Mouse (Mus musculus): ENCODE measurements around the gene Atrnl1. TPM values are rescaled to one million over a fixed set of nuclear protein-coding genes. Genes with fewer than 3 reads are reported as not detected.

The Atrnl1 gene
- polyA plus RNA-seq, 1 experiment from 2014 or later, result 7.8 TPM

DNA sequence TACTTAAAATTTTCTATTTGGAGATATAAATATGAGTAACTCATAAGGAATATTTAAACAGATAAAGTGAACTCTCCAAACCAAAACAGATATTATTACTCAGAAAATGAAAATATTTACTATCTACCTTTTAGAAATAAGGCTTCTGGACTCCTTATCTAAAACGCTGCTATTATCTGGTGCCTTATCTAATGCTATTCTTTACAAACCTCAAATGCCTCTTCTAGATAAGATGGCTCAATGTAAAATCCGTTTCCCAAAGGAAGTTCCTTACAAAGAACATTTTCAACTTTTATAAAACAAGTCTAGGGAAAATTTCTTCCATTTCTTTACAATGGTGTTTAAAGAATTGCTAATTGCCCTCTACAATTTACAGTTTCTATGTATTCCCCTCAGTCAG lies 156.2 kb downstream of the Atrnl1 start:
- H3K36me3 ChIP-seq (replicated peaks; ENCODE audit: control insufficient read depth, insufficient read depth, low read depth, low read length), result no peaks in the 10 kb centered on the region
- no peak for ATAC-seq (replicated peaks; ENCODE audit: insufficient number of reproducible peaks, low FRiP score, low TSS enrichment, low read depth)
- no peak overlapping the region for H3K9ac ChIP-seq (replicated peaks; ENCODE audit: low read length)
- H3K27me3 ChIP-seq (ENCODE audit: control insufficient read depth, insufficient read depth, low read length), result no peaks in the 10 kb centered on the region
- no peak overlapping the region for H3K4me3 ChIP-seq (ENCODE audit: low read depth, low read length)
- no peaks in the 10 kb centered on the region for H3K9me3 ChIP-seq (replicated peaks; ENCODE audit: control insufficient read depth, low read length)
- WGBS, result 90% methylated on average over 2 of the region's 2 CpGs
- DNase-seq (ENCODE audit: low spot score), result no peak
- H3K4me1 ChIP-seq (ENCODE audit: control insufficient read depth, insufficient read depth, low read length), result no peaks in the 10 kb centered on the region
- H3K27ac ChIP-seq (replicated peaks; ENCODE audit: low read depth, low read length), result no peak overlapping the region
- H3K4me2 ChIP-seq (ENCODE audit: low read depth, low read length), result no peak overlapping the region

DNA sequence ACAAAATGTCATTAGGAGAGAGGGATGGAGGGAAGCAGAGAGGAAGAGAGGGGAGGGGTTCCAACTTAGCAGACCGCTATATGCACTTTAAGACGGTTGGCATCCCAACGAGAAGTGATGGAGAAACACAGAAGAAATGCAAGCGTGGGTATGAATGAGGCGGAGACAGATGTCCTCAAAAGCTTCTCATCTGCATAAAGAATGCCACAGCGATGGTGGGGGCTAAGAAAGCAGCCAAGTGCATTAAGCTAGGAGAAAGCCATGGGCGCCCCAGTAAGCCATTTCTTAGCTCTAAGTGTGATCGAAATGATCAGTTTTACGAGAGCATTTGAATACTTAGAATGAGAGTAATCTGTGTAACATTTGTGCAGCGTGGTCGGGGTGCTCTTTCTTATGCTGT lies 157.8 kb downstream of the Atrnl1 start:
- H3K27ac ChIP-seq (replicated peaks; ENCODE audit: low read depth, low read length), result no peak overlapping the region
- H3K9me3 ChIP-seq (replicated peaks; ENCODE audit: control insufficient read depth, low read length), result no peaks in the 10 kb centered on the region
- no peaks in the 10 kb centered on the region for H3K4me1 ChIP-seq (ENCODE audit: control insufficient read depth, insufficient read depth, low read length)
- H3K27me3 ChIP-seq (ENCODE audit: control insufficient read depth, insufficient read depth, low read length), result no peaks in the 10 kb centered on the region
- no peak overlapping the region for H3K9ac ChIP-seq (replicated peaks; ENCODE audit: low read length)
- no peak overlapping the region for H3K4me3 ChIP-seq (ENCODE audit: low read depth, low read length)
- no peaks in the 10 kb centered on the region for H3K36me3 ChIP-seq (replicated peaks; ENCODE audit: control insufficient read depth, insufficient read depth, low read depth, low read length)
- no peak for DNase-seq (ENCODE audit: low spot score)
- H3K4me2 ChIP-seq (ENCODE audit: low read depth, low read length), result no peak overlapping the region
- no peak for ATAC-seq (replicated peaks; ENCODE audit: insufficient number of reproducible peaks, low FRiP score, low TSS enrichment, low read depth)
- 93% methylated on average over 11 of the region's 11 CpGs for WGBS

DNA sequence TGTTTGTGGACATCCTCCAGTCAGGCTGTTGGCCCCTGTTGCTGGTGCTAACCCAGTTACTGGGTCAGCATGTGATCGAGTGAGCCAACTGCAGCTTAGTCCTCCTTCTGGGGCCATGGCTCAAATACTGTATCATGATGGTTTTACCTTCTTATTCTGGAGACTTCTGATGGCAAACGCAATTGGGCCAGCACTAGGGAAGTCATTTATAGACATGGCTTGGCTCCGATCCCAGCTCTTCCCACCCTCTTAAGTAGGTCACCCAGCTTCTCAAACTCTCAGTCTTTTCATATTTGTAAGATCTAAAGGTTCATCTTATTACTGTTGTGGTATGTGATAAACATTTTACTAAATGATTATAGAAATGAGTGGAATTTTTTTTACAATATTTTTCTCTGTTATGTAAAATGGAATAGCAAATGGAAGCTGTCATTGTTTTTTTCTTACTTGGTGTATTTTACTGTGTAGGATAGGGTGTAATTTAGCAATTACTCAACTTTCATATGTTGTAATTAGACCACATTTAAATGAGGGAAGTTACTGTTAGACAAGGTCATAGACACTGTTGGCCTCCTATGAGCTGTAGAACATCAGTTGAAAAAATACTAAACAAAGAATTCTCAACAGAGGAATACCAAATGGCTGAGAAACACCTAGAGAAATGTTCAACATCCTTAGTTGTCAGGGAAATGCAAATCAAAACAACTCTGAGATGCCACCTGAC lies 171.7 kb downstream of the Atrnl1 start:
- no peaks in the 10 kb centered on the region for H3K9me3 ChIP-seq (replicated peaks; ENCODE audit: control insufficient read depth, low read length)
- no peak overlapping the region for H3K4me3 ChIP-seq (ENCODE audit: low read depth, low read length)
- H3K4me1 ChIP-seq (ENCODE audit: control insufficient read depth, insufficient read depth, low read length), result no peaks in the 10 kb centered on the region
- no peaks in the 10 kb centered on the region for H3K27me3 ChIP-seq (ENCODE audit: control insufficient read depth, insufficient read depth, low read length)
- ATAC-seq (replicated peaks; ENCODE audit: insufficient number of reproducible peaks, low FRiP score, low TSS enrichment, low read depth) (no peak), DNase-seq (ENCODE audit: low spot score) (no peak)
- H3K36me3 ChIP-seq (replicated peaks; ENCODE audit: control insufficient read depth, insufficient read depth, low read depth, low read length), result no peaks in the 10 kb centered on the region
- no peak overlapping the region for H3K27ac ChIP-seq (replicated peaks; ENCODE audit: low read depth, low read length)
- WGBS, result 95% methylated on average over 3 of the region's 3 CpGs
- no peak overlapping the region for H3K9ac ChIP-seq (replicated peaks; ENCODE audit: low read length)
- H3K4me2 ChIP-seq (ENCODE audit: low read depth, low read length), result no peak overlapping the region

DNA sequence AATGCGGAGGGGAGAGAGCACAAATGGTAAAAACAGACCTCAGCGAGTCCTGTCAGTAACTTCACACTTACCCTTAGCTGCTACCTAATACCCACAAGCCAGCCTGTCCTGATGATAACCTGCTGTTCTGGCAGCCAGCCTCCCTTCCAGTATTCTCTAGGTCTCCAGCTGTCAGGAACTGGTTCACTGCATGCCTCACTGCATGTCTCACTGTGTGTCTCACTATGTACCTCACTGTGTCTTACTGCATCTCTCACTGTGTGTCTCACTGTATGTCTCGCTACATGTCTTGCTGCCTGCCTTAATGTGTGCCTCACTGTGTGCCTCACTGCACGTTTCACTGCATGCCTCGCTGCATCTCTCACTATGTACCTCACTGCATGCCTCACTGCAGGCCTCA lies 175.9 kb downstream of the Atrnl1 start:
- Histone ChIP-seq H3K4me3 (ENCODE audit: low read depth, low read length) (no peak overlapping the region), H3K4me2 (ENCODE audit: low read depth, low read length) (no peak overlapping the region), H3K27ac (replicated peaks; ENCODE audit: low read depth, low read length) (no peak overlapping the region), H3K9me3 (replicated peaks; ENCODE audit: control insufficient read depth, low read length) (no peaks in the 10 kb centered on the region), H3K27me3 (ENCODE audit: control insufficient read depth, insufficient read depth, low read length) (no peaks in the 10 kb centered on the region), H3K9ac (replicated peaks; ENCODE audit: low read length) (no peak overlapping the region), H3K4me1 (ENCODE audit: control insufficient read depth, insufficient read depth, low read length) (no peaks in the 10 kb centered on the region), H3K36me3 (replicated peaks; ENCODE audit: control insufficient read depth, insufficient read depth, low read depth, low read length) (no peaks in the 10 kb centered on the region)
- WGBS, result 70% methylated on average over 5 of the region's 5 CpGs
- DNase-seq (ENCODE audit: low spot score), result no peak
- no peak for ATAC-seq (replicated peaks; ENCODE audit: insufficient number of reproducible peaks, low FRiP score, low TSS enrichment, low read depth)

DNA sequence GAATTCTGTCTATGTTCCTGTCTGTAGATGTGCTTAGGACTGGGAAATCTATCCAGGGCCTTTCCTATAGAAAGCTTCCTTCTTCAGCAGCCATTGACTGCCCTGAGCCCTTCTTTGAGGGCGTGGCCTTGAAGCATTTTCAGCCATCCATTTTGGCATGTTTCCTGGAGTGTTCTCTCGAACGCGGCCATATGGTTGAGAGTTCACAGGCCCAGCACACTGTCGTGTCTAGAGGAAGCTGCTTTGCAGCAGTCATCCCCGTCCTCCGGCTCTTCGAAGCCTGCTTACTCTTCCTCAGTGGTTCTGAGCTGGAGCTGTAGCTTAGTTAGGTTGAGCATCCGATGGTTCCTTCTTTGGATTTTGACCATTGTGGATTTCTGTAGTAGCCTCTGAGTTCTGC lies 191.4 kb downstream of the Atrnl1 start:
- 90% methylated on average over 9 of the region's 9 CpGs for WGBS
- H3K9me3 ChIP-seq (replicated peaks; ENCODE audit: control insufficient read depth, low read length), result no peaks in the 10 kb centered on the region
- H3K36me3 ChIP-seq (replicated peaks; ENCODE audit: control insufficient read depth, insufficient read depth, low read depth, low read length), result no peaks in the 10 kb centered on the region
- H3K4me2 ChIP-seq (ENCODE audit: low read depth, low read length), result no peak overlapping the region
- no peaks in the 10 kb centered on the region for H3K4me1 ChIP-seq (ENCODE audit: control insufficient read depth, insufficient read depth, low read length)
- no peak overlapping the region for H3K4me3 ChIP-seq (ENCODE audit: low read depth, low read length)
- DNase-seq (ENCODE audit: low spot score) (no peak), ATAC-seq (replicated peaks; ENCODE audit: insufficient number of reproducible peaks, low FRiP score, low TSS enrichment, low read depth) (no peak)
- H3K27ac ChIP-seq (replicated peaks; ENCODE audit: low read depth, low read length), result no peak overlapping the region
- H3K27me3 ChIP-seq (ENCODE audit: control insufficient read depth, insufficient read depth, low read length), result no peaks in the 10 kb centered on the region
- H3K9ac ChIP-seq (replicated peaks; ENCODE audit: low read length), result no peak overlapping the region

DNA sequence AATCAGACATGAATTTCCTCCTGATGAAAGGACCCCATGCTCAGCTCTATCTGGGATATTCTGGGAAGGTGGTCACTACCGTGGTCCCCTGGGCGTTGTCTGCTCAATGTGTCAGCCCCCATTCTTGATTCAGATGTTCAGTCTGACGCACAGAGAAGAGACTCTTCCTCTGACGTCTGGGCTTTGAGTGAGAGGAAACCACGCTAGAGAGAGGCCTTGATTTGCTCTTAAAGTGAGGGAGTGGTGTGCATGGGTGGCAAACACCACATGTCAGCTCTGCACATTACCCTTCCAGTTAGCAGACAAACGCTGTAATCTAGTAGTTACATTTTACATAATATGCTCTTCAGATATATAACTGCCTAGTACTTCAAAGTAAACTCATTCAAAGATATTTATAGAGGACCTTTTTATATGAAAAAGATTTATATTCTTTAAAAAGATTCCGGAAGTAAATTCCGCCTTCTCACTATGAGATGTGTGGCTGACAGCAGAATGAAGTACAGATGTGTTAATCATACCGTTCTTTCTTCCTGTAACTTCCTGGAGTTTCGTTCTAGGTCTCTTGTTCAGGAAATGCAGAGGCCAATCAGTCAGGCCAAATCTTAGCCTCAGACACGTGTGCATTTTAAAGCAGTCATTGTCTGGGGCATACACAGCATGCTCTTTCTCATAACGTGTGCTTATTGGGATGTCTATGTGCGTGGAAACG lies 192.1 kb downstream of the Atrnl1 start:
- Histone ChIP-seq H3K9me3 (replicated peaks; ENCODE audit: control insufficient read depth, low read length) (no peaks in the 10 kb centered on the region), H3K36me3 (replicated peaks; ENCODE audit: control insufficient read depth, insufficient read depth, low read depth, low read length) (no peaks in the 10 kb centered on the region), H3K9ac (replicated peaks; ENCODE audit: low read length) (no peak overlapping the region), H3K4me3 (ENCODE audit: low read depth, low read length) (no peak overlapping the region), H3K4me2 (ENCODE audit: low read depth, low read length) (no peak overlapping the region), H3K27ac (replicated peaks; ENCODE audit: low read depth, low read length) (no peak overlapping the region), H3K4me1 (ENCODE audit: control insufficient read depth, insufficient read depth, low read length) (no peaks in the 10 kb centered on the region), H3K27me3 (ENCODE audit: control insufficient read depth, insufficient read depth, low read length) (no peaks in the 10 kb centered on the region)
- ATAC-seq (replicated peaks; ENCODE audit: insufficient number of reproducible peaks, low FRiP score, low TSS enrichment, low read depth) (no peak), DNase-seq (ENCODE audit: low spot score) (no peak)
- 69% methylated on average over 14 of the region's 14 CpGs for WGBS

DNA sequence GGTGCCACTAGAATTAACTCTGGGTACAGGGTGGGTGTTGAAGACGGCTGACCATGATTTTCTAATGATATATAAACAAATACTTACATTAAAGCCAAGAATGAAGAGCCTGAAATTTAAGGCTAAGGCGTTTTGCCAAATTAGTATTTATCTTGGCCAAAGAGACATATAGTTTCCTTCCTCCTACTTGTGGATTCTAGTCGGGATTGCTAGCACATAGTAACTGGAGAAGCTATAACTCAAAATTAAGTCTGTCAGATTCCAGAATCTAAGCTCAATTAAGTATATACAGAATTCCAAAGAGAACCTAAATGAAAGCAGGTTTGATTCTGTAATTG lies 192.6 kb downstream of the Atrnl1 start:
- Histone ChIP-seq H3K9ac (replicated peaks; ENCODE audit: low read length) (no peak overlapping the region), H3K4me2 (ENCODE audit: low read depth, low read length) (no peak overlapping the region), H3K9me3 (replicated peaks; ENCODE audit: control insufficient read depth, low read length) (no peaks in the 10 kb centered on the region), H3K4me3 (ENCODE audit: low read depth, low read length) (no peak overlapping the region), H3K27me3 (ENCODE audit: control insufficient read depth, insufficient read depth, low read length) (no peaks in the 10 kb centered on the region), H3K4me1 (ENCODE audit: control insufficient read depth, insufficient read depth, low read length) (no peaks in the 10 kb centered on the region), H3K27ac (replicated peaks; ENCODE audit: low read depth, low read length) (no peak overlapping the region), H3K36me3 (replicated peaks; ENCODE audit: control insufficient read depth, insufficient read depth, low read depth, low read length) (no peaks in the 10 kb centered on the region)
- ATAC-seq (replicated peaks; ENCODE audit: insufficient number of reproducible peaks, low FRiP score, low TSS enrichment, low read depth) (no peak), DNase-seq (ENCODE audit: low spot score) (no peak)
- WGBS, result 67% methylated on average over 3 of the region's 3 CpGs

DNA sequence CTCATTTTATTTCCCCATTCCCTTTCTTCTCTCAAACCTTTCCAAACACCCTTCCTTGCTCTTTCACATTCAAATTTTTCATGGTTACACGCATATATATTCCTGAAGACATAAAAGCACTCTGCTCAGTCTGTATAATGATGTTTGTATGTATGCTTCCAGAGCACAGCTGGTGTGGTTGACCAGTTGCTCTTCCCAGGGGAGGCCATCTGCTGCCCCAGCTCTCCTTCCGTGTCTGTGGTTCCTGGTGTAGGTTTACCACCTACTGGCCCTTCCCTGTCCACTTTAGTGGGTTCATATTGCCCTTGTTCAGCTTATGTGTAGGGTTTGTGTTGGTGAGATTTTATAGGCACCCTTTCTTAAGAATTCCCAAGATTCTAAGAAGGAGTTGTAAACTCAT lies 197.5 kb downstream of the Atrnl1 start:
- H3K4me3 ChIP-seq (ENCODE audit: low read depth, low read length), result no peak overlapping the region
- ATAC-seq (replicated peaks; ENCODE audit: insufficient number of reproducible peaks, low FRiP score, low TSS enrichment, low read depth), result no peak
- 79% methylated on average over 2 of the region's 2 CpGs for WGBS
- H3K4me1 ChIP-seq (ENCODE audit: control insufficient read depth, insufficient read depth, low read length), result no peaks in the 10 kb centered on the region
- DNase-seq (ENCODE audit: low spot score), result no peak
- no peaks in the 10 kb centered on the region for H3K9me3 ChIP-seq (replicated peaks; ENCODE audit: control insufficient read depth, low read length)
- no peaks in the 10 kb centered on the region for H3K36me3 ChIP-seq (replicated peaks; ENCODE audit: control insufficient read depth, insufficient read depth, low read depth, low read length)
- H3K9ac ChIP-seq (replicated peaks; ENCODE audit: low read length), result no peak overlapping the region
- no peak overlapping the region for H3K4me2 ChIP-seq (ENCODE audit: low read depth, low read length)
- H3K27ac ChIP-seq (replicated peaks; ENCODE audit: low read depth, low read length), result no peak overlapping the region
- no peaks in the 10 kb centered on the region for H3K27me3 ChIP-seq (ENCODE audit: control insufficient read depth, insufficient read depth, low read length)
